Mouse (Mus musculus) limb, embryonic 12.5 days (tissue): ENCODE measurements at regions not wholly inside any gene's neighbourhood (a gene's known extent, or its start where the extent isn't known, plus 50 kb on each side); places are given as distances from the start of the nearest gene placed in this dataset.

ENCODE experiments used
- ATAC-seq: fragments of 200-750 bp; cut with Nextera tagmentation; 2 replicates; pipeline ENCODE4 v1.8.0; 2017; ENCODE audit warnings: low read depth, moderate TSS enrichment; ENCODE audit not compliant: insufficient number of reproducible peaks, insufficient read depth, low FRiP score, low TSS enrichment
- H3K27ac ChIP-seq: fragments of 300-500 bp; sonication (generic); 2 replicates; pipeline ENCODE4 v1.5.1; 2016; ENCODE audit warnings: mild to moderate bottlenecking, moderate library complexity
- H3K27me3 ChIP-seq: fragments of 300-500 bp; sonication (generic); 2 replicates; pipeline ENCODE4 v1.6.1; 2016; ENCODE audit warnings: mild to moderate bottlenecking, moderate library complexity
- H3K36me3 ChIP-seq: fragments of 300-500 bp; sonication (generic); 2 replicates; pipeline ENCODE4 v1.6.1; 2016; ENCODE audit warnings: mild to moderate bottlenecking, moderate library complexity
- H3K4me1 ChIP-seq: fragments of 300-500 bp; sonication (generic); replicated peaks from 2 replicates; pipeline ENCODE4 v1.6.1; 2016
- H3K4me2 ChIP-seq: fragments of 300-500 bp; sonication (generic); 2 replicates; pipeline ENCODE4 v1.6.1; 2016; ENCODE audit warnings: mild to moderate bottlenecking, moderate library complexity
- H3K4me3 ChIP-seq: fragments of 300-500 bp; sonication (generic); replicated peaks from 2 replicates; pipeline ENCODE4 v1.5.1; 2016; ENCODE audit warnings: mild to moderate bottlenecking
- H3K9ac ChIP-seq: fragments of 300-500 bp; sonication (generic); replicated peaks from 2 replicates; pipeline ENCODE4 v1.6.1; 2016; ENCODE audit warnings: mild to moderate bottlenecking, moderate library complexity
- H3K9me3 ChIP-seq: fragments of 300-500 bp; sonication (generic); 2 replicates; pipeline ENCODE4 v1.6.1; 2016; ENCODE audit warnings: mild to moderate bottlenecking, moderate library complexity
- WGBS: fragments of 180-500 bp; shearing (Covaris S2); methylation state at CpG from one replicate; pipeline ENCODE4 v1.1.7; 2016; 5-methylcytosine and 5-hydroxymethylcytosine counted together

GRCm38 (mm10) chr6:117609476-117610404 lies 231.2 kb upstream of the Zfp637 start:
- no peak overlapping the region for H3K4me2 ChIP-seq
- H3K36me3 ChIP-seq = no peaks in the 10 kb centered on the region
- peak; percentile 71 for ATAC-seq
- no peaks in the 10 kb centered on the region for H3K27me3 ChIP-seq
- H3K9me3 ChIP-seq = no peaks in the 10 kb centered on the region
- no peak overlapping the region for H3K4me3 ChIP-seq
- peak overlapping the region; percentile 74 for H3K27ac ChIP-seq
- WGBS = 37% methylated on average over 11 of the region's 11 CpGs
- no peak overlapping the region for H3K9ac ChIP-seq
- peaks cover 36% of the 10 kb centered on the region for H3K4me1 ChIP-seq

GRCm38 (mm10) chr6:117611281-117611680 lies 229.7 kb upstream of the Zfp637 start:
- WGBS = 79% methylated on average over 10 of the region's 10 CpGs
- Histone ChIP-seq H3K9ac (no peak overlapping the region), H3K27me3 (no peaks in the 10 kb centered on the region), H3K4me1 (peaks cover 36% of the 10 kb centered on the region), H3K27ac (no peak overlapping the region), H3K4me3 (no peak overlapping the region), H3K9me3 (no peaks in the 10 kb centered on the region), H3K36me3 (no peaks in the 10 kb centered on the region), H3K4me2 (no peak overlapping the region)
- ATAC-seq = no peak

GRCm38 (mm10) chr6:117611965-117612364 lies 229.0 kb upstream of the Zfp637 start:
- Histone ChIP-seq H3K4me1 (peaks cover 36% of the 10 kb centered on the region), H3K9ac (no peak overlapping the region), H3K36me3 (no peaks in the 10 kb centered on the region), H3K9me3 (no peaks in the 10 kb centered on the region), H3K4me3 (no peak overlapping the region), H3K4me2 (no peak overlapping the region), H3K27me3 (no peaks in the 10 kb centered on the region), H3K27ac (no peak overlapping the region)
- WGBS = 87% methylated on average over 8 of the region's 8 CpGs
- ATAC-seq = no peak

- Histone ChIP-seq H3K27ac (no peak overlapping the region), H3K4me2 (no peak overlapping the region), H3K9ac (no peak overlapping the region), H3K36me3 (no peaks in the 10 kb centered on the region), H3K9me3 (no peaks in the 10 kb centered on the region), H3K4me3 (no peak overlapping the region), H3K27me3 (no peaks in the 10 kb centered on the region), H3K4me1 (peaks cover 36% of the 10 kb centered on the region)
- 70% methylated on average over 8 of the region's 8 CpGs for WGBS
- ATAC-seq = no peak
These were observed 228.6 kb upstream of the Zfp637 start for GRCm38 (mm10) chr6:117612421-117612820.

- no peak for ATAC-seq
- H3K4me2 ChIP-seq = no peak overlapping the region
- 44% methylated on average over 11 of the region's 11 CpGs for WGBS
- no peaks in the 10 kb centered on the region for H3K36me3 ChIP-seq
- 0 out of 2 replicates have a peak overlapping the region, but pooled peaks have one; percentile 41 for H3K27ac ChIP-seq
- H3K9me3 ChIP-seq = no peaks in the 10 kb centered on the region
- no peak overlapping the region for H3K4me3 ChIP-seq
- H3K4me1 ChIP-seq = peaks cover 36% of the 10 kb centered on the region
- H3K9ac ChIP-seq = no peak overlapping the region
- H3K27me3 ChIP-seq = no peaks in the 10 kb centered on the region
These were observed 227.2 kb upstream of the Zfp637 start for GRCm38 (mm10) chr6:117613656-117614350.

- ATAC-seq = no peak
- 74% methylated on average over 6 of the region's 6 CpGs for WGBS
- Histone ChIP-seq H3K9ac (no peak overlapping the region), H3K36me3 (no peaks in the 10 kb centered on the region), H3K4me2 (no peak overlapping the region), H3K4me1 (peaks cover 31% of the 10 kb centered on the region), H3K27me3 (no peaks in the 10 kb centered on the region), H3K27ac (0 out of 2 replicates have a peak overlapping the region, but pooled peaks have one; percentile 41), H3K9me3 (no peaks in the 10 kb centered on the region), H3K4me3 (no peak overlapping the region)
These were observed 226.6 kb upstream of the Zfp637 start for GRCm38 (mm10) chr6:117614386-117614785.

- Histone ChIP-seq H3K4me1 (peaks cover 19% of the 10 kb centered on the region), H3K4me3 (no peak overlapping the region), H3K9ac (no peak overlapping the region), H3K9me3 (no peaks in the 10 kb centered on the region), H3K4me2 (no peak overlapping the region), H3K36me3 (no peaks in the 10 kb centered on the region), H3K27ac (no peak overlapping the region), H3K27me3 (no peaks in the 10 kb centered on the region)
- 85% methylated on average over 6 of the region's 6 CpGs for WGBS
- ATAC-seq = no peak
These were observed 223.8 kb upstream of the Zfp637 start for GRCm38 (mm10) chr6:117617168-117617567.

GRCm38 (mm10) chr6:117617951-117618350 lies 223.0 kb upstream of the Zfp637 start:
- 54% methylated on average over 4 of the region's 4 CpGs for WGBS
- Histone ChIP-seq H3K27ac (no peak overlapping the region), H3K9ac (no peak overlapping the region), H3K4me1 (peaks cover 16% of the 10 kb centered on the region), H3K36me3 (no peaks in the 10 kb centered on the region), H3K4me3 (no peak overlapping the region), H3K9me3 (no peaks in the 10 kb centered on the region), H3K4me2 (no peak overlapping the region), H3K27me3 (no peaks in the 10 kb centered on the region)
- no peak for ATAC-seq

GRCm38 (mm10) chr6:117619606-117620005 lies 221.4 kb upstream of the Zfp637 start:
- 66% methylated on average over 2 of the region's 2 CpGs for WGBS
- no peak for ATAC-seq
- H3K4me2 ChIP-seq = no peak overlapping the region

GRCm38 (mm10) chr6:117622446-117622845 lies 218.5 kb upstream of the Zfp637 start:
- no peak overlapping the region for H3K4me3 ChIP-seq
- H3K36me3 ChIP-seq = no peaks in the 10 kb centered on the region
- H3K27me3 ChIP-seq = no peaks in the 10 kb centered on the region
- no peak for ATAC-seq
- H3K27ac ChIP-seq = no peak overlapping the region
- no peak overlapping the region for H3K4me2 ChIP-seq
- WGBS = 74% methylated on average over 6 of the region's 6 CpGs
- H3K9ac ChIP-seq = no peak overlapping the region
- H3K9me3 ChIP-seq = no peaks in the 10 kb centered on the region
- no peaks in the 10 kb centered on the region for H3K4me1 ChIP-seq

More at GRCm38 (mm10) chr6:117619606-117620005, 221.4 kb upstream of the Zfp637 start:
- H3K4me3 ChIP-seq = no peak overlapping the region
- H3K9me3 ChIP-seq = no peaks in the 10 kb centered on the region
- H3K27me3 ChIP-seq = no peaks in the 10 kb centered on the region
- no peak overlapping the region for H3K9ac ChIP-seq
- no peak overlapping the region for H3K27ac ChIP-seq
- H3K36me3 ChIP-seq = no peaks in the 10 kb centered on the region
- peaks cover under 1% of the 10 kb centered on the region for H3K4me1 ChIP-seq

GRCm38 (mm10) chr6:117622946-117623345 lies 218.0 kb upstream of the Zfp637 start:
- Histone ChIP-seq H3K36me3 (no peaks in the 10 kb centered on the region), H3K27me3 (no peaks in the 10 kb centered on the region), H3K4me1 (no peaks in the 10 kb centered on the region), H3K4me2 (no peak overlapping the region), H3K27ac (no peak overlapping the region), H3K9ac (no peak overlapping the region), H3K9me3 (no peaks in the 10 kb centered on the region), H3K4me3 (no peak overlapping the region)
- ATAC-seq = no peak
